Mouse (Mus musculus): ENCODE data around the gene Tgfa. TPM values are rescaled to one million over a fixed set of nuclear protein-coding genes. Genes with fewer than 3 reads are reported as not detected.

The Tgfa gene
- total RNA-seq, 4 experiments from 2014 or later: 0.10 to 0.27 (median 0.13) TPM

DNA sequence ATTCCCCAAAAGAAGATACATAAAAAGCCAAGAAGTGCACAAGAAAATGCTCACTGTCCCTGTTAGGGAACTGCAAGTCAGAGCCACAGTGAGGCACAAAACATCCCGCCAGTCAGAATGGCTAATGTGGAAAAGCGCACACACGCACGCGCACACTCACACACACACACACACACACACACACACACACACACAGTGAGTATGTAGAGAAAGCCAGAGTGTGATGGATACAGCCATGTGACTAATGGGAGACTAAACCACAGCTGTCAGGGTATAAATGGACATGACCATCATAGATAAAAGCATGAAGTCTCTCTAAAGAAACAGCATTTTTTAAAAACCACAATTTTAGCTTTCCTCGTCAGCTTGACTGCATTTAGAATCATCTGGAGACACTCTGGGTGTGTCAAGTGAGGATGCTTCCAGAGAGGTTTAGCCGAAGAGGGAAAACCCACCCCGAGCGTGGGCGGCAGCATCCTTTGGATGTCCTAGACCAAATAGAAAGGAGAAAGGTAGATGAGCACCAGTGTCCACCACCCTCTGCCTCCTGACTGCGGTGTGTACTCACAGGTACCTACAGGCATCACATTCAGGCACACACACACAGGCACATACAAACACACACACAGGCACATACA is 86.7 kb downstream of the Tgfa start:
- no peak for DNase-seq (ENCODE audit: low spot score in 2 of 2)

DNA sequence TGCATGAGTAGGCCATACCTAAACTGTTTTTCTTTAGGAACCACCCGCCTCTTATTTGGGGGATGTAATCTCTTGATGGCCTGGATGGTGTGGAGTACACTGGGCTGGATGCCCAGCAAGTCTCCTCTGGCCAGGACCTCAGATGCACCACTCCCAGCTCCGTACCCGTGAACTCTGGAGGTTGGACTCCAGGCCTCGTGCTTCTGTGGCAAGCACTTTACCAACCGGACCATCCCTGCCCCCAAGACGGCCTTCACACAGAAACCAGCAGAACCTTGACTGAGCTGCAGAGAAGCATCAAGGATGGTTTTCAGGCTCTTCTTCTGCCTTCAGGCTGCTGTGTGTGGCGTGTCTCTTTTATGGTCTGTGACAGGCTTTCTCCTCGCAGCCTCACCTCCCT is 98.3 kb downstream of the Tgfa start:
- no peak for DNase-seq (ENCODE audit: low spot score in 2 of 2)

DNA sequence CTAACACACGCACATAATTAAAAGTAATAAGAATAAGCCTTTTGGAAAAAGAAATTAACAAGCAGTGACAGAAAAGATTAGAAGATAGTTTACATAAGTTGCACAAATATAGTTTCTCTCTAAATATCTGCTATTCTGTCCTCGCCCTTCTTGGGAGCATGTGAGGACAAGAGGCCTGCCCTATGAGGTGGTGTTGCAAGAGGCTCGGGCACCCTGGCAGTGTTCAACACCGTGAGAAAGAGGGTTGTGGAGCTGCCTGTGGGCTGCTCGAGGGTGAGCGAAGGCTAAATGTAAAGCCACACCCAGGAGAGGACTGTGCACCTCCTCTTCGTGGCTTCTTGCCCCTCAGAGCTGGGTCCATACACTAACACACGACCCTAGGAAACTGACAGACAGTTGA is 100.4 kb downstream of the Tgfa start:
- DNase-seq (ENCODE audit: low spot score in 2 of 2): no peak

DNA sequence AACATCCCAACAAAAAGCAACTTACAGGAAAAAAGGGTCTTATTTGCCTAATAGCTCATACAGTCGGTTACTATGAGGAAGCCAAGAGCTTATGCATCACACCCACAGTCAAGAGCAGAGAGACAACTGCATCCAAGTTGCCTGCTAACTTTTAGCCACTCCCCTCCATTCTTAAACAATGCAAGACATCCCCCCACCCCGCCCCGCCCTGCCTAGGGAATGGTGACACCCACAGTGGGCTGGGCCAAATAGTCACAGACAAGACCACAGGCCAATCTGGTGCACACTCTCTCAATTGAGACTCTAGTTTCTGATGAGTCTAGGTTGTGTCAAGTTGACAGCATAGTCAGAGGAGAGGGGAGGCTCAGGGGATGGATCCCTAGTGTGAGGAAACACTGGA is 101.1 kb downstream of the Tgfa start:
- no peak for DNase-seq (ENCODE audit: low spot score in 2 of 2)

GRCm38 (mm10) chr6:86296938-86297337 is 101.9 kb downstream of the Tgfa start:
- DNase-seq (ENCODE audit: low spot score in 2 of 2): no peak

DNA sequence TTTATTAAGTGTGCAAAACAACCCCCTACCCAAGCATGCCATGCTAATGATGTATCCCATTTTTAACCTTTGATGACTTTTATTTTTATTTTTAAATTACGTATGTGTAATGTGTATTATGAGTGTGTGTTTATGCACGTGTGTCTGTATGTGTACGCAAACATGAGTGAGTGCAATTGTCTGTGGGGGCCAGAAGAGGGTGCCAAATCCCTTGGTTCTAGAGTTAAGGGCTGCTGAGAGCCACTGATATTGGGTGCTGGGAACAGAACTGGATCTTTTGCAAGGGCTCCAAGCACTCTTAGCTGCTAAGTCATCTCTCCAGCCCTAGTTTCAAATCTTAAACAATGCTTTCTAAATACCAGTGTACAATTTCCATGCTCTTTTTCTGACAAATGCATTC is 103.9 kb downstream of the Tgfa start:
- DNase-seq (ENCODE audit: low spot score in 2 of 2): no peak

- no peak for DNase-seq (ENCODE audit: low spot score in 2 of 2)
Measured at GRCm38 (mm10) chr6:86299381-86299780, 104.4 kb downstream of the Tgfa start.

DNA sequence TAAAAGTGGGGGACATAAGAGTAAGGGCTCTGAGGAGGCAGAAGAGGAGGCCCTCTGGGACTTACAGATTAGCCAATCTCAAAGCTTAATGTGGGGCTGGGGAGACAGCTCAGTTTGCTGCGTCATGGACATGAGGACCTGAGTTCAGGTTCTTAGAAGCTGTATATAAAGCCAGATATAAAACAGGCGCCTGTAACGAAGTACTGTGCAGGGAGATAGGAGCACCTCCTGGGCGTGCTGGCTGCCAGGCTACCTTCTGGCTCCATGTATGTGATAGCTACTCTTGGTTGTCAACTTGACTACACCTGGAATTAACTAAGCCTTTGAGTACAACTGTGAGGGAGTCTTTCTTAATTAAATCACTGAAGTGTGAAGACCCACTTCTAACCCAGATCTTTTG is 110.7 kb downstream of the Tgfa start:
- DNase-seq (ENCODE audit: low spot score in 2 of 2): no peak

DNA sequence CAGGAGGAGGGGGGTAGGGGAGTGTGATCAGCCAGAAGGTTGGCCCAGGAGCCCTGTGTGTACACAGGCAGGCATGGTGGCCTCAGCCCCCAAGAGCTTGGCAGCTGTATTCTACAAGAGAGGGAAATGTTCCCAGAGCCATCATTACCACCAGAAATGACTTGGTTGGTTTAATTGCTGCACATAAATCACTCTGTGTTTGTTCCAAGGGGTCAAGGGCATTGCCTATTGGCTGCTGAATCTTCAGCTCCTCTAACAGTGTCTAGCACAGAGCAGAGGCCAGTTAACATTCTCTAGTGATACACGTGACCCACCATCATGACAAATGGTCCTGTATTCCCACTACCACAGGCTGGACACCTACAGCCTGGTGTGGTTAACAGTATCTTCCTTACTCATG is 119.0 kb downstream of the Tgfa start:
- DNase-seq (ENCODE audit: low spot score in 2 of 2): no peak

GRCm38 (mm10) chr6:86317066-86317465 is 122.0 kb downstream of the Tgfa start:
- no peak for DNase-seq (ENCODE audit: low spot score in 2 of 2)

- DNase-seq (ENCODE audit: low spot score in 2 of 2): no peak
Measured at GRCm38 (mm10) chr6:86318855-86319254, 123.8 kb downstream of the Tgfa start.

DNA sequence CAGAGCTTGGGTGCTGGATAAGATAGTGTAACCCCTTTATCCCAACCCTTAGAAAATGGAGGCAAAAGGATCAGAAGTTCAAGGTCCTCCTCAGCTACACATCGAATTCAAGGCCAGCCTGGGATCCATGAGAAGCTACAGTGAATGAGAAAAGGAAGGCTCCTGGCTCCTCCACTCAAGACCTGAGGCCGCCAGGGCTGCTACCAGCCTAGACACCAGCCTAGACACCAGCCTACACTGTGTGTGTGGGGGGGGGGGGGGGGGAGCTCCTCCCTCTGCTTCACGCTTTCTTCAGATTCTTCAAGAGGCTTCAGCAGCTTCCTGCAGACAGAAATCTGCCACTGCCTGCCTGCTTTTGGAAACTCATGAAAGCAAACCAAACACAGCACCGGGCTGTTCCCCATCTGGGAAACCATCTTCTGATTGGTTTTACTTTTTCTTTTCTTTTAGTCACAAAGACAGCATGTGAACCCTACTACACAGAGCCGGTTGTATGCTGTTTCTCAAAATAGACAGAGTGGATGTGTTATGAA is 127.1 kb downstream of the Tgfa start:
- DNase-seq (ENCODE audit: low spot score in 2 of 2): no peak

GRCm38 (mm10) chr6:86322991-86323390 is 128.0 kb downstream of the Tgfa start:
- DNase-seq (ENCODE audit: low spot score in 2 of 2): no peak

GRCm38 (mm10) chr6:86324400-86324799 is 129.4 kb downstream of the Tgfa start:
- DNase-seq (ENCODE audit: low spot score in 2 of 2): no peak

Other genes with a start within 250 kb of the Tgfa start
- 10 to 100 TPM; 19.5 to 23.2 (median 22.1) TPM for gene Dusp11, start 233.6 kb upstream of the Tgfa start, total RNA-seq (2022)
- not detected for gene Figla, start 179.1 kb upstream of the Tgfa start, total RNA-seq (2022)
- gene Add2, start 166.5 kb upstream of the Tgfa start, total RNA-seq (2022): under 1 TPM in 3 of 4 experiments, not detected in 1; 0.02 to 0.16 (median 0.15) TPM
- gene Fam136a, start 170.4 kb downstream of the Tgfa start, total RNA-seq (2022): 10 to 100 TPM; 12.1 to 14.0 (median 12.9) TPM
- 10 to 100 TPM; 31.3 to 36.1 (median 31.9) TPM for gene Snrpg, start 176.1 kb downstream of the Tgfa start, total RNA-seq (2022)
- 10 to 100 TPM; 49.7 to 60.0 (median 57.0) TPM for gene Pcyox1, start 201.9 kb downstream of the Tgfa start, total RNA-seq (2022)
- 10 to 100 TPM; 14.2 to 21.7 (median 17.5) TPM for gene Tia1, start 209.0 kb downstream of the Tgfa start, total RNA-seq (2022)
- 1 to 10 TPM in 1 of 4 experiments, not detected in 3; 1.3 TPM for gene Gm44790, start 231.4 kb downstream of the Tgfa start, total RNA-seq (2022)
- 1 to 10 TPM; 6.1 to 9.2 (median 7.7) TPM for gene C87436, start 243.2 kb downstream of the Tgfa start, total RNA-seq (2022)

Measured in gastrocnemius, adult 8-10 months (tissue).